Mouse (Mus musculus) kidney, adult 2 months (tissue): ENCODE measurements around the gene Kpna1.
"Not testable (repeated sequence)": the region's sequence is repeated elsewhere in the genome, so short reads cannot be mapped to it uniquely, and the experiment has no call there.

Experiments used
- CTCF ChIP-seq: fragments of 200-500 bp; conservative IDR thresholded peaks from 2 replicates; pipeline ENCODE4 v1.5.1; 2011; ENCODE audit warnings: low read depth, mild to moderate bottlenecking, control low read depth, low read length, moderate library complexity, mixed read lengths; ENCODE audit not compliant: insufficient read depth, insufficient read length
- POLR2A ChIP-seq: fragments of 200-500 bp; IDR thresholded peaks from one replicate; pipeline ENCODE4 v1.6.1; 2011; ENCODE audit warnings: low read depth, low read length, control low read depth

DNA sequence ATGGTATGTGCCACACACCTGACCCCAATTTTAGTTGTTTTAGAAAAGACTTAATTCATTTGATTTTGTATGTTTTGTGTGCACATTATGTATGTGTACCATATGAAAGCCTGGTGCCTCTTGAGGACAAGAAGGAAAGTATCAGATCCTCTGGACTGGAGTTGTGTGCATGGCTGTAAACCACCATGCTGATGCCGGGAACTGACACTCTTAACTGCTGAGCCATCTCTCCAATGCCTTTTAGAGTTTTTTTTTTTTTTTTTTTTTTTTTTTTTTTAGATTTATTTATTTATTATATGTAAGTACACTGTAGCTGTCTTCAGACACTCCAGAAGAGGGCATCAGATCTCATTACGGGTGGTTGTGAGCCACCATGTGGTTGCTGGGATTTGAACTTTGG lies 49.6 kb downstream of the Kpna1 start:
- not testable (repeated sequence) for TF ChIP-seq CTCF, POLR2A
